Mouse (Mus musculus): ENCODE results near the gene Hspa14. TPM values are rescaled to one million over a fixed set of nuclear protein-coding genes. Genes with fewer than 3 reads are reported as not detected.

Hspa14 gene
- polyA plus RNA-seq, 1 experiment from 2014 or later, result 89.1 TPM

Other genes with a start within 250 kb of the Hspa14 start
- 34.1 and 36.6 TPM in 2 replicates for gene Nmt2, start 228.6 kb downstream of the Hspa14 start, polyA plus RNA-seq (2015; fragmentation: Nextera tagmentation; extraction: Ambion mirVana)
- gene Rpp38, start 180.2 kb downstream of the Hspa14 start, polyA plus RNA-seq (2015; fragmentation: Nextera tagmentation; extraction: Ambion mirVana), result 20.2 and 20.7 TPM in 2 replicates
- 0.61 and 1.2 TPM in 2 replicates for gene Acbd7, start 176.6 kb downstream of the Hspa14 start, polyA plus RNA-seq (2015; fragmentation: Nextera tagmentation; extraction: Ambion mirVana)
- 0.31 and 0.55 TPM in 2 replicates for gene Olah, start 115.6 kb downstream of the Hspa14 start, polyA plus RNA-seq (2015; fragmentation: Nextera tagmentation; extraction: Ambion mirVana)
- not detected in 2 replicates for gene Meig1, start 90.2 kb downstream of the Hspa14 start, polyA plus RNA-seq (2015; fragmentation: Nextera tagmentation; extraction: Ambion mirVana)
- gene Dclre1c, start 88.7 kb downstream of the Hspa14 start, polyA plus RNA-seq (2015; fragmentation: Nextera tagmentation; extraction: Ambion mirVana), result 7.5 and 8.5 TPM in 2 replicates
- 8.9 and 12.5 TPM in 2 replicates for gene Suv39h2, start 37.8 kb downstream of the Hspa14 start, polyA plus RNA-seq (2015; fragmentation: Nextera tagmentation; extraction: Ambion mirVana)
- gene Gm45902, start within 50 bp of the Hspa14 start, polyA plus RNA-seq (2015; fragmentation: Nextera tagmentation; extraction: Ambion mirVana), result 3.4 and 3.5 TPM in 2 replicates
- gene Cdnf, start 216 bp upstream of the Hspa14 start, polyA plus RNA-seq (2015; fragmentation: Nextera tagmentation; extraction: Ambion mirVana), result 0.21 and 0.23 TPM in 2 replicates
- 38.1 and 38.3 TPM in 2 replicates for gene Fam107b, start 57.7 kb upstream of the Hspa14 start, polyA plus RNA-seq (2015; fragmentation: Nextera tagmentation; extraction: Ambion mirVana)